Mouse (Mus musculus): ENCODE measurements around the gene Mrps14. TPM values are rescaled to one million over a fixed set of nuclear protein-coding genes. Genes with fewer than 3 reads are reported as not detected.

The Mrps14 gene
- 207 TPM for polyA plus RNA-seq (2017; shearing (Covaris generic))

DNA sequence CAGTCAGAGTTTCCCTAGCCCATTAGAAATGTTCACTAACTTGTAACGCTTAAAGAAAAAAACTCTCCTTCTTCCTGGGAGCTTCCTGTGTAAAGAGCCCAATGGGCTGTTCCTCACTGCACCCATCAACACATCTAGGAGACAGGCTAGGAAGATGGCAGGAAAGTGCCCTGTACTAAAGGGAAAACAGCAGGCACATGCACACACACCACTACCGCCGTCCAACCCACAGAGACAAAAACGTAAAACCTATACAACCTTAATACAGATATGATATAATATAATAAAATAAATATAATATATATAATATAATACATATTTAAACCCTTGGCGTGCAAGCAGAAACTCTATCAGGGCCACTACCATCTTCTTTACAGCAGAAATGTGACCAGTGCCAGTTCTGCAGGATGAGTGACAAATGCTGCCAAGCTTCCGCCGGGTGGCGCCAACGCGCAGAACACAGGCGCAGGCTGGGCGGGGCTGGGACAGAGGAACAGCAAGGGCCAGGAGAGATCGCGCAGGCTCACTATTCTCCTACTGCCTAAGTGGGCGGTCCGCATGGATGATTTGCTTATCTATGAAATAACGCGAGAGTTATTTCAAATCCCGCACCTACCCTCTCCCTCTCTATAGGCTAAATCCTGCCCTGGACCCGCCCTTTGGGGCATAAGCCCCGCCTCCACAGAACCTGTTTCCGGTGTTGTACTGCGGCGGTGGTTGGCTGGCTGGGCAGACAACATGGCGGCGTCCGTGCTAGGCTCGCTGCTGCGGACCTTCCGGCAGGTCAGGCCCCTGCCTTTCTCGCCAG, at the start of gene Mrps14:
Gene Mrps14, plus strand, starts transcription at position 687 of the 808 bp plus-strand sequence.

DNA sequence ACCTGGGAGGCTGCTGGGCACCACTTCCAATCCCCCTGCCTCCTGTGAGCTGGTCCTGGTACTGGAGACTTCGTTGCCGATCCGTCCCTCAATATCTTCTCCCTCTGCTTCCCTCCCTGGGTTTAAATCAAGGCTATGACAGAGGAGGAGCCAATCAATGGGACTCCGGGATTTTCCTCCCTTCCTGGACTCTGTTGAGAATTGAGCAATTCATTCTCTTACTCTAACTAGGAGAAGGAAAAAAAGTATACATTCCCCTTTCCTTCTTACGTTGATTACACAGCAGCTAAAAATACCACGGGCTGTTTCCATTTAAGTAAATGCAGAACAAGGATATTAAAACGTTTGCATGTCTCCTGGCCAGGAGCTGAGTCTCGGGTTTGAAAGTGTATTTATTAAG, 41.5 kb upstream of the Mrps14 start, which contains the start of gene Tnn:
Gene Tnn, minus strand, starts transcription at position 101 of the 400 bp plus-strand sequence.

DNA sequence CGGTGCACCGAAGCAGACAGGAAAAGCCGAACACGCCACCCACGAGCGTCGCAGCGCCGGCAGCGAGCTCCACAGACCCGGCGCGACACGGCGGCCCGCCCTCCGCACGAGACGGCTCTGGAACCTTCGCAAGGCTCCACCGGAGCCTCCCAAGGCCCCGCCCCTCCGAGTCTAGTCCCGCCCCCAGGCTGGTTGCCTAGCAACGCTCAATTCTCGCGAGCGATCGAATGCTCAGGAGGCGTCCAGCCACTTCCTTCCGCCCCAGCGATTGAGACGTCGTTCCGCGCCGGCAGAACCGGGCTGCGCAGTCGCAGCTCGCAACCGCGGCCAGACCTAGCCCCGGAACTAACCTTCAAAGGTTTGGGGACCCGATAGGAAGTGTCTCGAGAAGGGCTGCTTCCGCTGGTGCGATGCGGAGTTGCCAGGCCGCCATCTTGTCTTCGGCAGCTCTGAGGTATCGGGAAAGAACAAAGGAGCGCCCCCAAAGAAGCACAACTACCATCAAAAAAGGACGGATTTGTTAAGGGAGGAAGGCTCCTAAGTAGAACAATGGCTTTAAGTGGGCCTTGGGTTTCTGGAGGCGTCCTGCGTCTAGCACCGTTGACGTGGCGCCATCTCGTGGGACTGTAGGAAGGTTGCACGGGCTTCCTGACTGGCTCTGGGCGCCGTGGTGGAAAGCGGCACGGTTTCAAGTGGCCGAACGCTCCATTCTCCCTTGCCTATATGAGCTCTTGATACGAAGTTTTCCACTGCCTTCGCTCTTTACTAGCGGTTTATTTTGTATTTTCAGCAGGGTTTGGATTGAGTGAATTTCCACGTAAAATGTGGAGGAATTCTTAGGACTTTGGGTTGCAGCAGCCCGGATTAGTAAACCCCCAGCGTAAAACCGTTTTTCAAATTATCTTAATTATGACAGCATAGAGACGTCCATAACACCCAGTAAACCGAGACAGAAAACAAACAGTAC, 18.0 kb downstream of the Mrps14 start, which contains the start of gene Cacybp:
Gene Cacybp, minus strand, starts transcription at position 173 of the 967 bp plus-strand sequence.

Other genes starting within 250 kb of the Mrps14 start
- 410 TPM for gene 4930523C07Rik, start 150.8 kb upstream of the Mrps14 start, polyA plus RNA-seq (2017; shearing (Covaris generic))
- gene Tnn, start 41.6 kb upstream of the Mrps14 start, polyA plus RNA-seq (2017; shearing (Covaris generic)): not detected
- gene Cacybp, start 17.7 kb downstream of the Mrps14 start, polyA plus RNA-seq (2017; shearing (Covaris generic)): 86.3 TPM